8 mouse cellular contexts compared by ENCODE assay signal in genomic region chr15:101230995-101231647, GRCm38 (mm10). TPM values are rescaled to one million over a fixed set of nuclear protein-coding genes. Genes with fewer than 3 reads are reported as not detected.
A peak's percentile ranks its signal among the peaks of the same experiment; 100 is the strongest.
DNase-seq lines count a peak whose midpoint lies in the region; ATAC-seq lines count a peak whose summit lies in the region.

No protein-coding gene starts in this region.

- H3K4me1 ChIP-seq in heart, embryonic 12.5 days (replicated peaks) = peaks cover 52% of the 10 kb centered on the region
- no peaks in the 10 kb centered on the region for H3K4me1 ChIP-seq in midbrain, embryonic 14.5 days (ENCODE audit: control insufficient read depth, insufficient read depth, low read length)

- peak overlapping the region; percentile 63 for H3K4me2 ChIP-seq in heart, embryonic 12.5 days
- H3K4me2 ChIP-seq in midbrain, embryonic 14.5 days (ENCODE audit: low read length) = peak overlapping the region; percentile 44

- H3K9me3 ChIP-seq in heart, embryonic 12.5 days (replicated peaks) = no peaks in the 10 kb centered on the region
- H3K9me3 ChIP-seq in midbrain, embryonic 14.5 days (ENCODE audit: control insufficient read depth, low read length) = no peaks in the 10 kb centered on the region

- H3K27ac ChIP-seq in heart, embryonic 12.5 days (ENCODE audit: poor library complexity, severe bottlenecking) = no peak overlapping the region
- H3K27ac ChIP-seq in midbrain, embryonic 14.5 days (replicated peaks; ENCODE audit: low read depth, low read length) = no peak overlapping the region

- peaks cover 42% of the 10 kb centered on the region for H3K36me3 ChIP-seq in heart, embryonic 12.5 days
- H3K36me3 ChIP-seq in midbrain, embryonic 14.5 days (ENCODE audit: control insufficient read depth, insufficient read depth, low read length) = 0 out of 2 replicates have a peak, but pooled peaks cover 10% of the 10 kb centered on the region

- peak overlapping the region; percentile 65 for H3K9ac ChIP-seq in heart, embryonic 12.5 days
- no peak overlapping the region; the same call in 1 of the 2 replicates for H3K9ac ChIP-seq in midbrain, embryonic 14.5 days (replicated peaks; ENCODE audit: low read length)

- 71% methylated on average over 23 of the region's 23 CpGs for WGBS in heart, embryonic 12.5 days
- WGBS in midbrain, embryonic 14.5 days = 78% methylated on average over 23 of the region's 23 CpGs

- H3K4me3 ChIP-seq in heart, embryonic 12.5 days = peak overlapping the region; percentile 43
- 0 out of 2 replicates have a peak overlapping the region, but pooled peaks have one; percentile 12 for H3K4me3 ChIP-seq in midbrain, embryonic 14.5 days (replicated peaks; ENCODE audit: low read depth, low read length)

- H3K27me3 ChIP-seq in heart, embryonic 12.5 days (replicated peaks) = peaks cover 11% of the 10 kb centered on the region; the same call in 1 of the 2 replicates
- 0 out of 2 replicates have a peak, but pooled peaks cover 3% of the 10 kb centered on the region for H3K27me3 ChIP-seq in midbrain, embryonic 14.5 days (ENCODE audit: control insufficient read depth, insufficient read depth, low read length)

- no peak for ATAC-seq in cerebellum, adult (ENCODE audit: insufficient number of reproducible peaks, low FRiP score, low TSS enrichment)
- ATAC-seq in heart, embryonic 12.5 days (ENCODE audit: insufficient number of reproducible peaks, low FRiP score) = no peak
- no peak for ATAC-seq in midbrain, embryonic 14.5 days (ENCODE audit: low FRiP score, low TSS enrichment)

- peak; percentile 43 to 47 for DNase-seq in cerebellum, adult 18-20 months
- peak; percentile 61 for DNase-seq in MEL-GATA-1-ER (ENCODE audit: extremely low read depth, low read depth)
- peak; percentile 45 to 66 for DNase-seq in kidney, postnatal 36 days
- no peak for DNase-seq in midbrain, embryonic 14.5 days
- no peak for DNase-seq in frontal cortex, postnatal 10 days (ENCODE audit: low spot score in 2 of 2)
- no peak for DNase-seq in gastrocnemius, adult 18-20 months (ENCODE audit: low spot score)

RNA-seq across cellular contexts. Expression of gene Grasp, which starts 7.1 kb away (rescaled TPM):
- polyA plus RNA-seq in heart, embryonic 12.5 days (2016; fragmentation: Nextera tagmentation; extraction: Ambion mirVana) = 6.6 and 7.3 TPM in 2 replicates
- 0.93 and 0.97 TPM in 2 replicates for polyA plus RNA-seq in midbrain, embryonic 14.5 days (2014; fragmentation: Nextera tagmentation; extraction: Ambion mirVana)
- total RNA-seq in gastrocnemius, adult 18-20 months (2021) = 1 to 10 TPM; 4.4 to 5.1 TPM

RNA-seq across cellular contexts. Expression of gene Nr4a1, which starts 22.9 kb away (rescaled TPM):
- polyA plus RNA-seq in heart, embryonic 12.5 days (2016; fragmentation: Nextera tagmentation; extraction: Ambion mirVana) = 14.4 and 17.4 TPM in 2 replicates
- 2.9 and 3.5 TPM in 2 replicates for polyA plus RNA-seq in midbrain, embryonic 14.5 days (2014; fragmentation: Nextera tagmentation; extraction: Ambion mirVana)
- 100 to 1,000 TPM; 206 to 234 TPM for total RNA-seq in gastrocnemius, adult 18-20 months (2021)

RNA-seq across cellular contexts. Expression of gene Atg101, which starts 53.0 kb away (rescaled TPM):
- polyA plus RNA-seq in heart, embryonic 12.5 days (2016; fragmentation: Nextera tagmentation; extraction: Ambion mirVana) = 46.6 and 49.7 TPM in 2 replicates
- 61.2 and 87.4 TPM in 2 replicates for polyA plus RNA-seq in midbrain, embryonic 14.5 days (2014; fragmentation: Nextera tagmentation; extraction: Ambion mirVana)
- 10 to 100 TPM; 25.0 to 31.3 TPM for total RNA-seq in gastrocnemius, adult 18-20 months (2021)

RNA-seq across cellular contexts. Expression of gene Acvr1b, which starts 57.3 kb away (rescaled TPM):
- 6.8 TPM in 2 replicates for polyA plus RNA-seq in heart, embryonic 12.5 days (2016; fragmentation: Nextera tagmentation; extraction: Ambion mirVana)
- 30.4 and 39.0 TPM in 2 replicates for polyA plus RNA-seq in midbrain, embryonic 14.5 days (2014; fragmentation: Nextera tagmentation; extraction: Ambion mirVana)
- 10 to 100 TPM; 26.0 to 48.0 TPM for total RNA-seq in gastrocnemius, adult 18-20 months (2021)

Comparison
In these comparisons a context has a peak if more than half of its experiments do, and no peak if none do; other contexts are left out.
1. DNase-seq: peak in cerebellum, adult 18-20 months (2 of 2), MEL-GATA-1-ER (single experiment) and kidney, postnatal 36 days (2 of 2); none in midbrain, embryonic 14.5 days (single experiment), frontal cortex, postnatal 10 days (0 of 2) and gastrocnemius, adult 18-20 months (single experiment).